Mouse (Mus musculus): ENCODE results near the gene Ldb2. TPM values are rescaled to one million over a fixed set of nuclear protein-coding genes. Genes with fewer than 3 reads are reported as not detected.
A peak's percentile ranks its signal among the peaks of the same experiment; 100 is the strongest.

Gene Ldb2
- polyA plus RNA-seq (2015; fragmentation: Nextera tagmentation; extraction: Ambion mirVana), result 41.0 and 51.0 TPM in 2 replicates

GRCm38 (mm10) chr5:44799053-44799860, at the start of gene Ldb2:
Ldb2 (minus strand) TSS chr5:44799680.
- peaks cover 4% of the 10 kb centered on the region; the same call in 1 of the 2 replicates for H3K4me1 ChIP-seq (ENCODE audit: control insufficient read depth, insufficient read depth, low read depth, low read length)
- peak within 1 kb of the TSS; percentile 49 for H3K4me3 ChIP-seq (ENCODE audit: low read length)
- WGBS, result under 1% methylated on average over 19 of the region's 19 CpGs
- H3K9me3 ChIP-seq (ENCODE audit: control insufficient read depth, low read length), result no peaks in the 10 kb centered on the region
- peak within 1 kb of the TSS; percentile 70 for H3K9ac ChIP-seq (ENCODE audit: low read depth, low read length)
- peak; percentile 95 for ATAC-seq
- no peaks in the 10 kb centered on the region for H3K27me3 ChIP-seq (replicated peaks; ENCODE audit: control insufficient read depth, insufficient read depth, low read length)
- H3K4me2 ChIP-seq (ENCODE audit: low read length), result peak within 1 kb of the TSS; percentile 74
- H3K27ac ChIP-seq (ENCODE audit: low read depth, low read length), result peak within 1 kb of the TSS; percentile 50; the same call in 1 of the 2 replicates
- no peaks in the 10 kb centered on the region for H3K36me3 ChIP-seq (ENCODE audit: control insufficient read depth, insufficient read depth, low read length)

- Histone ChIP-seq H3K27me3 (replicated peaks; ENCODE audit: control insufficient read depth, insufficient read depth, low read length) (no peaks in the 10 kb centered on the region), H3K36me3 (ENCODE audit: control insufficient read depth, insufficient read depth, low read length) (no peaks in the 10 kb centered on the region), H3K27ac (ENCODE audit: low read depth, low read length) (no peak overlapping the region), H3K9me3 (ENCODE audit: control insufficient read depth, low read length) (no peaks in the 10 kb centered on the region), H3K4me2 (ENCODE audit: low read length) (no peak overlapping the region), H3K4me1 (ENCODE audit: control insufficient read depth, insufficient read depth, low read depth, low read length) (no peaks in the 10 kb centered on the region), H3K4me3 (ENCODE audit: low read length) (no peak overlapping the region), H3K9ac (ENCODE audit: low read depth, low read length) (no peak overlapping the region)
- WGBS, result 63% methylated on average over 5 of the region's 5 CpGs
- no peak for ATAC-seq
Observed at GRCm38 (mm10) chr5:44831287-44831686, 31.8 kb upstream of the Ldb2 start.

- Histone ChIP-seq H3K4me1 (ENCODE audit: control insufficient read depth, insufficient read depth, low read depth, low read length) (no peaks in the 10 kb centered on the region), H3K9me3 (ENCODE audit: control insufficient read depth, low read length) (no peaks in the 10 kb centered on the region)
- WGBS, result 90% methylated on average over 1 of the region's 1 CpGs
Observed at GRCm38 (mm10) chr5:44815506-44815905, 16.0 kb upstream of the Ldb2 start.

GRCm38 (mm10) chr5:44805960-44806359, 6.5 kb upstream of the Ldb2 start:
- H3K27me3 ChIP-seq (replicated peaks; ENCODE audit: control insufficient read depth, insufficient read depth, low read length), result no peaks in the 10 kb centered on the region
- H3K9ac ChIP-seq (ENCODE audit: low read depth, low read length), result no peak overlapping the region
- ATAC-seq, result no peak
- no peak overlapping the region for H3K27ac ChIP-seq (ENCODE audit: low read depth, low read length)
- H3K4me3 ChIP-seq (ENCODE audit: low read length), result no peak overlapping the region
- H3K36me3 ChIP-seq (ENCODE audit: control insufficient read depth, insufficient read depth, low read length), result no peaks in the 10 kb centered on the region
- no peaks in the 10 kb centered on the region for H3K9me3 ChIP-seq (ENCODE audit: control insufficient read depth, low read length)
- H3K4me2 ChIP-seq (ENCODE audit: low read length), result no peak overlapping the region
- H3K4me1 ChIP-seq (ENCODE audit: control insufficient read depth, insufficient read depth, low read depth, low read length), result no peaks in the 10 kb centered on the region
- WGBS, result 91% methylated on average over 2 of the region's 2 CpGs

More at GRCm38 (mm10) chr5:44815506-44815905, 16.0 kb upstream of the Ldb2 start:
- Histone ChIP-seq H3K27me3 (replicated peaks; ENCODE audit: control insufficient read depth, insufficient read depth, low read length) (no peaks in the 10 kb centered on the region), H3K4me2 (ENCODE audit: low read length) (no peak overlapping the region), H3K9ac (ENCODE audit: low read depth, low read length) (no peak overlapping the region), H3K4me3 (ENCODE audit: low read length) (no peak overlapping the region), H3K27ac (ENCODE audit: low read depth, low read length) (no peak overlapping the region), H3K36me3 (ENCODE audit: control insufficient read depth, insufficient read depth, low read length) (no peaks in the 10 kb centered on the region)
- ATAC-seq, result no peak

GRCm38 (mm10) chr5:44801100-44801499, 1.6 kb upstream of the Ldb2 start:
- no peaks in the 10 kb centered on the region for H3K36me3 ChIP-seq (ENCODE audit: control insufficient read depth, insufficient read depth, low read length)
- no peak overlapping the region for H3K4me3 ChIP-seq (ENCODE audit: low read length)
- no peaks in the 10 kb centered on the region for H3K9me3 ChIP-seq (ENCODE audit: control insufficient read depth, low read length)
- H3K9ac ChIP-seq (ENCODE audit: low read depth, low read length), result no peak overlapping the region
- no peak for ATAC-seq
- H3K4me1 ChIP-seq (ENCODE audit: control insufficient read depth, insufficient read depth, low read depth, low read length), result peaks cover 4% of the 10 kb centered on the region; the same call in 1 of the 2 replicates
- 45% methylated on average over 3 of the region's 3 CpGs for WGBS
- H3K27ac ChIP-seq (ENCODE audit: low read depth, low read length), result no peak overlapping the region
- H3K4me2 ChIP-seq (ENCODE audit: low read length), result no peak overlapping the region
- no peaks in the 10 kb centered on the region for H3K27me3 ChIP-seq (replicated peaks; ENCODE audit: control insufficient read depth, insufficient read depth, low read length)

- ATAC-seq, result peak; percentile 62
- Histone ChIP-seq H3K27me3 (replicated peaks; ENCODE audit: control insufficient read depth, insufficient read depth, low read length) (no peaks in the 10 kb centered on the region), H3K4me1 (ENCODE audit: control insufficient read depth, insufficient read depth, low read depth, low read length) (peaks cover 4% of the 10 kb centered on the region; the same call in 1 of the 2 replicates), H3K36me3 (ENCODE audit: control insufficient read depth, insufficient read depth, low read length) (no peaks in the 10 kb centered on the region), H3K9ac (ENCODE audit: low read depth, low read length) (peak overlapping the region; percentile 70; the same call in 1 of the 2 replicates), H3K4me3 (ENCODE audit: low read length) (peak overlapping the region; percentile 49), H3K4me2 (ENCODE audit: low read length) (peak overlapping the region; percentile 74), H3K27ac (ENCODE audit: low read depth, low read length) (0 out of 2 replicates have a peak overlapping the region, but pooled peaks have one; percentile 23), H3K9me3 (ENCODE audit: control insufficient read depth, low read length) (no peaks in the 10 kb centered on the region)
- WGBS, result 23% methylated on average over 2 of the region's 2 CpGs
Observed at GRCm38 (mm10) chr5:44799861-44800260, 381 bp upstream of the Ldb2 start.

GRCm38 (mm10) chr5:44798493-44798892, 987 bp downstream of the Ldb2 start:
- H3K4me3 ChIP-seq (ENCODE audit: low read length), result peak overlapping the region; percentile 49
- peaks cover 4% of the 10 kb centered on the region; the same call in 1 of the 2 replicates for H3K4me1 ChIP-seq (ENCODE audit: control insufficient read depth, insufficient read depth, low read depth, low read length)
- no peak for ATAC-seq
- no peaks in the 10 kb centered on the region for H3K36me3 ChIP-seq (ENCODE audit: control insufficient read depth, insufficient read depth, low read length)
- peak overlapping the region; percentile 74 for H3K4me2 ChIP-seq (ENCODE audit: low read length)
- H3K9ac ChIP-seq (ENCODE audit: low read depth, low read length), result peak overlapping the region; percentile 50
- H3K27me3 ChIP-seq (replicated peaks; ENCODE audit: control insufficient read depth, insufficient read depth, low read length), result no peaks in the 10 kb centered on the region
- under 1% methylated on average over 3 of the region's 3 CpGs for WGBS
- no peak overlapping the region; the same call in 1 of the 2 replicates for H3K27ac ChIP-seq (ENCODE audit: low read depth, low read length)
- H3K9me3 ChIP-seq (ENCODE audit: control insufficient read depth, low read length), result no peaks in the 10 kb centered on the region

GRCm38 (mm10) chr5:44798056-44798455, 1.4 kb downstream of the Ldb2 start:
- Histone ChIP-seq H3K4me1 (ENCODE audit: control insufficient read depth, insufficient read depth, low read depth, low read length) (peaks cover 4% of the 10 kb centered on the region; the same call in 1 of the 2 replicates), H3K9me3 (ENCODE audit: control insufficient read depth, low read length) (no peaks in the 10 kb centered on the region), H3K27me3 (replicated peaks; ENCODE audit: control insufficient read depth, insufficient read depth, low read length) (no peaks in the 10 kb centered on the region), H3K4me2 (ENCODE audit: low read length) (peak overlapping the region; percentile 74), H3K27ac (ENCODE audit: low read depth, low read length) (no peak overlapping the region), H3K9ac (ENCODE audit: low read depth, low read length) (peak overlapping the region; percentile 50), H3K4me3 (ENCODE audit: low read length) (peak overlapping the region; percentile 49), H3K36me3 (ENCODE audit: control insufficient read depth, insufficient read depth, low read length) (no peaks in the 10 kb centered on the region)
- 13% methylated on average over 2 of the region's 2 CpGs for WGBS
- ATAC-seq, result no peak

- H3K4me1 ChIP-seq (ENCODE audit: control insufficient read depth, insufficient read depth, low read depth, low read length), result peaks cover 3% of the 10 kb centered on the region
- no peak overlapping the region for H3K27ac ChIP-seq (ENCODE audit: low read depth, low read length)
- ATAC-seq, result no peak
- H3K9me3 ChIP-seq (ENCODE audit: control insufficient read depth, low read length), result no peaks in the 10 kb centered on the region
- no peak overlapping the region for H3K4me2 ChIP-seq (ENCODE audit: low read length)
- H3K36me3 ChIP-seq (ENCODE audit: control insufficient read depth, insufficient read depth, low read length), result no peaks in the 10 kb centered on the region
- H3K4me3 ChIP-seq (ENCODE audit: low read length), result no peak overlapping the region
- WGBS, result 84% methylated on average over 3 of the region's 3 CpGs
- no peak overlapping the region for H3K9ac ChIP-seq (ENCODE audit: low read depth, low read length)
- H3K27me3 ChIP-seq (replicated peaks; ENCODE audit: control insufficient read depth, insufficient read depth, low read length), result no peaks in the 10 kb centered on the region
Observed at GRCm38 (mm10) chr5:44784591-44784990, 14.9 kb downstream of the Ldb2 start.

All from hindbrain, embryonic 16.5 days (tissue).